Mouse (Mus musculus): ENCODE measurements around the gene Rab3ip. TPM values are rescaled to one million over a fixed set of nuclear protein-coding genes. Genes with fewer than 3 reads are reported as not detected.

Gene Rab3ip
- polyA plus RNA-seq, 1 experiment from 2014 or later: 14.4 TPM

- Histone ChIP-seq H3K27ac (replicated peaks) (no peak overlapping the region), H3K9me3 (ENCODE audit: control insufficient read depth, low read length) (no peaks in the 10 kb centered on the region), H3K36me3 (ENCODE audit: control insufficient read depth, insufficient read depth, low read length) (no peaks in the 10 kb centered on the region), H3K4me2 (replicated peaks; ENCODE audit: low read depth) (no peak overlapping the region), H3K4me3 (ENCODE audit: low read depth, low read length) (no peak overlapping the region), H3K27me3 (ENCODE audit: control insufficient read depth, insufficient read depth, low read length) (no peaks in the 10 kb centered on the region), H3K4me1 (replicated peaks; ENCODE audit: control insufficient read depth, insufficient read depth) (no peaks in the 10 kb centered on the region), H3K9ac (ENCODE audit: low read length) (no peak overlapping the region)
- WGBS: 88% methylated on average over 6 of the region's 6 CpGs
- ATAC-seq (ENCODE audit: low FRiP score, low TSS enrichment) (no peak), DNase-seq (ENCODE audit: low spot score) (no peak)
- TF ChIP-seq EP300 (optimal IDR thresholded peaks at IDR 0.05): no peak
- TF ChIP-seq CTCF (IDR thresholded peaks at IDR 0.05; ENCODE audit: low read depth): no peak
These were observed 79.8 kb downstream of the Rab3ip start for GRCm38 (mm10) chr10:116870819-116871218.

Other genes starting within 250 kb of the Rab3ip start
- gene Myrfl, start 53.9 kb downstream of the Rab3ip start, polyA plus RNA-seq (2015; fragmentation: Nextera tagmentation; extraction: Ambion mirVana): 0.02 TPM in 1 of 2 replicates, not detected in the other
- gene Gm10271, start 21.8 kb upstream of the Rab3ip start, polyA plus RNA-seq (2015; fragmentation: Nextera tagmentation; extraction: Ambion mirVana): not detected in 2 replicates
- 0.08 and 0.10 TPM in 2 replicates for gene Best3, start 35.5 kb upstream of the Rab3ip start, polyA plus RNA-seq (2015; fragmentation: Nextera tagmentation; extraction: Ambion mirVana)
- gene Lrrc10, start 94.6 kb upstream of the Rab3ip start, polyA plus RNA-seq (2015; fragmentation: Nextera tagmentation; extraction: Ambion mirVana): not detected in 2 replicates
- 119 and 122 TPM in 2 replicates for gene Cct2, start 113.0 kb upstream of the Rab3ip start, polyA plus RNA-seq (2015; fragmentation: Nextera tagmentation; extraction: Ambion mirVana)
- 11.6 and 11.9 TPM in 2 replicates for gene Frs2, start 197.8 kb upstream of the Rab3ip start, polyA plus RNA-seq (2015; fragmentation: Nextera tagmentation; extraction: Ambion mirVana)